Mouse (Mus musculus): ENCODE data around the gene Gsg1.

- no peak for TF ChIP-seq GATA1 (IDR thresholded peaks at IDR 0.05; ENCODE audit: low read length)
- TF ChIP-seq TAL1 (IDR thresholded peaks at IDR 0.05; ENCODE audit: low read length) = no peak
These were observed 7.0 kb upstream of the Gsg1 start for GRCm38 (mm10) chr6:135261124-135261523.
